Mouse (Mus musculus): ENCODE results near the gene Bpnt1. TPM values are rescaled to one million over a fixed set of nuclear protein-coding genes. Genes with fewer than 3 reads are reported as not detected.
A peak's percentile ranks its signal among the peaks of the same experiment; 100 is the strongest.

The Bpnt1 gene
- polyA plus RNA-seq, 1 experiment from 2014 or later = 75.9 TPM

GRCm38 (mm10) chr1:185296850-185297249 lies 35.1 kb upstream of the Bpnt1 start:
- Histone ChIP-seq H3K9me3 (replicated peaks; ENCODE audit: control insufficient read depth, low read length) (no peaks in the 10 kb centered on the region), H3K4me2 (ENCODE audit: low read depth, low read length) (no peak overlapping the region), H3K4me3 (replicated peaks; ENCODE audit: low read length) (no peak overlapping the region), H3K4me1 (ENCODE audit: control insufficient read depth, insufficient read depth, low read length) (no peaks in the 10 kb centered on the region), H3K27ac (ENCODE audit: low read length) (no peak overlapping the region), H3K27me3 (ENCODE audit: control insufficient read depth, insufficient read depth, low read length) (no peaks in the 10 kb centered on the region), H3K9ac (ENCODE audit: low read length) (no peak overlapping the region), H3K36me3 (ENCODE audit: control insufficient read depth, insufficient read depth, low read length) (0 out of 2 replicates have a peak, but pooled peaks cover 6% of the 10 kb centered on the region)
- WGBS = 89% methylated on average over 7 of the region's 7 CpGs
- ATAC-seq (ENCODE audit: insufficient read depth, low FRiP score) = no peak

GRCm38 (mm10) chr1:185298496-185298895 lies 33.5 kb upstream of the Bpnt1 start:
- H3K27me3 ChIP-seq (ENCODE audit: control insufficient read depth, insufficient read depth, low read length) = no peaks in the 10 kb centered on the region
- H3K4me3 ChIP-seq (replicated peaks; ENCODE audit: low read length) = no peak overlapping the region
- H3K4me2 ChIP-seq (ENCODE audit: low read depth, low read length) = no peak overlapping the region
- no peaks in the 10 kb centered on the region for H3K4me1 ChIP-seq (ENCODE audit: control insufficient read depth, insufficient read depth, low read length)
- H3K36me3 ChIP-seq (ENCODE audit: control insufficient read depth, insufficient read depth, low read length) = peaks cover 9% of the 10 kb centered on the region
- whole genome bisulfite sequencing = 91% methylated on average over 8 of the region's 8 CpGs
- ATAC-seq (ENCODE audit: insufficient read depth, low FRiP score) = no peak
- no peak overlapping the region for H3K9ac ChIP-seq (ENCODE audit: low read length)
- no peaks in the 10 kb centered on the region for H3K9me3 ChIP-seq (replicated peaks; ENCODE audit: control insufficient read depth, low read length)
- no peak overlapping the region for H3K27ac ChIP-seq (ENCODE audit: low read length)

GRCm38 (mm10) chr1:185302816-185303215 lies 29.1 kb upstream of the Bpnt1 start:
- ATAC-seq (ENCODE audit: insufficient read depth, low FRiP score) = no peak
- H3K4me2 ChIP-seq (ENCODE audit: low read depth, low read length) = no peak overlapping the region
- H3K9me3 ChIP-seq (replicated peaks; ENCODE audit: control insufficient read depth, low read length) = no peaks in the 10 kb centered on the region
- no peak overlapping the region for H3K4me3 ChIP-seq (replicated peaks; ENCODE audit: low read length)
- no peak overlapping the region for H3K27ac ChIP-seq (ENCODE audit: low read length)
- no peak overlapping the region for H3K9ac ChIP-seq (ENCODE audit: low read length)
- no peaks in the 10 kb centered on the region for H3K27me3 ChIP-seq (ENCODE audit: control insufficient read depth, insufficient read depth, low read length)
- peaks cover 21% of the 10 kb centered on the region for H3K36me3 ChIP-seq (ENCODE audit: control insufficient read depth, insufficient read depth, low read length)
- WGBS = 86% methylated on average over 6 of the region's 6 CpGs
- no peaks in the 10 kb centered on the region for H3K4me1 ChIP-seq (ENCODE audit: control insufficient read depth, insufficient read depth, low read length)

GRCm38 (mm10) chr1:185306836-185307235 lies 25.1 kb upstream of the Bpnt1 start:
- H3K36me3 ChIP-seq (ENCODE audit: control insufficient read depth, insufficient read depth, low read length) = peaks cover 21% of the 10 kb centered on the region
- H3K9ac ChIP-seq (ENCODE audit: low read length) = no peak overlapping the region
- H3K4me1 ChIP-seq (ENCODE audit: control insufficient read depth, insufficient read depth, low read length) = no peaks in the 10 kb centered on the region
- H3K27ac ChIP-seq (ENCODE audit: low read length) = no peak overlapping the region
- no peak overlapping the region for H3K4me3 ChIP-seq (replicated peaks; ENCODE audit: low read length)
- H3K9me3 ChIP-seq (replicated peaks; ENCODE audit: control insufficient read depth, low read length) = no peaks in the 10 kb centered on the region
- H3K27me3 ChIP-seq (ENCODE audit: control insufficient read depth, insufficient read depth, low read length) = no peaks in the 10 kb centered on the region
- ATAC-seq (ENCODE audit: insufficient read depth, low FRiP score) = no peak
- WGBS = 96% methylated on average over 12 of the region's 12 CpGs
- no peak overlapping the region for H3K4me2 ChIP-seq (ENCODE audit: low read depth, low read length)

- H3K27ac ChIP-seq (ENCODE audit: low read length) = no peak overlapping the region
- no peaks in the 10 kb centered on the region for H3K27me3 ChIP-seq (ENCODE audit: control insufficient read depth, insufficient read depth, low read length)
- no peak overlapping the region for H3K9ac ChIP-seq (ENCODE audit: low read length)
- H3K9me3 ChIP-seq (replicated peaks; ENCODE audit: control insufficient read depth, low read length) = no peaks in the 10 kb centered on the region
- no peak overlapping the region for H3K4me2 ChIP-seq (ENCODE audit: low read depth, low read length)
- no peak for ATAC-seq (ENCODE audit: insufficient read depth, low FRiP score)
- peaks cover 18% of the 10 kb centered on the region for H3K36me3 ChIP-seq (ENCODE audit: control insufficient read depth, insufficient read depth, low read length)
- H3K4me3 ChIP-seq (replicated peaks; ENCODE audit: low read length) = no peak overlapping the region
- H3K4me1 ChIP-seq (ENCODE audit: control insufficient read depth, insufficient read depth, low read length) = no peaks in the 10 kb centered on the region
- 89% methylated on average over 7 of the region's 7 CpGs for WGBS
Observed at GRCm38 (mm10) chr1:185307645-185308044, 24.3 kb upstream of the Bpnt1 start.

- Histone ChIP-seq H3K4me2 (ENCODE audit: low read depth, low read length) (no peak overlapping the region), H3K36me3 (ENCODE audit: control insufficient read depth, insufficient read depth, low read length) (peaks cover 18% of the 10 kb centered on the region), H3K27me3 (ENCODE audit: control insufficient read depth, insufficient read depth, low read length) (no peaks in the 10 kb centered on the region), H3K9ac (ENCODE audit: low read length) (no peak overlapping the region), H3K4me1 (ENCODE audit: control insufficient read depth, insufficient read depth, low read length) (no peaks in the 10 kb centered on the region), H3K4me3 (replicated peaks; ENCODE audit: low read length) (no peak overlapping the region), H3K9me3 (replicated peaks; ENCODE audit: control insufficient read depth, low read length) (no peaks in the 10 kb centered on the region), H3K27ac (ENCODE audit: low read length) (peak overlapping the region; percentile 67; the same call in 1 of the 2 replicates)
- 82% methylated on average over 2 of the region's 2 CpGs for WGBS
- ATAC-seq (ENCODE audit: insufficient read depth, low FRiP score) = no peak
Observed at GRCm38 (mm10) chr1:185308334-185308733, 23.6 kb upstream of the Bpnt1 start.

- H3K4me3 ChIP-seq (replicated peaks; ENCODE audit: low read length) = no peak overlapping the region
- H3K27me3 ChIP-seq (ENCODE audit: control insufficient read depth, insufficient read depth, low read length) = no peaks in the 10 kb centered on the region
- ATAC-seq (ENCODE audit: insufficient read depth, low FRiP score) = peak; percentile 89
- no peaks in the 10 kb centered on the region for H3K4me1 ChIP-seq (ENCODE audit: control insufficient read depth, insufficient read depth, low read length)
- peaks cover 21% of the 10 kb centered on the region for H3K36me3 ChIP-seq (ENCODE audit: control insufficient read depth, insufficient read depth, low read length)
- 51% methylated on average over 4 of the region's 4 CpGs for WGBS
- H3K4me2 ChIP-seq (ENCODE audit: low read depth, low read length) = no peak overlapping the region
- no peak overlapping the region for H3K9ac ChIP-seq (ENCODE audit: low read length)
- no peaks in the 10 kb centered on the region for H3K9me3 ChIP-seq (replicated peaks; ENCODE audit: control insufficient read depth, low read length)
- H3K27ac ChIP-seq (ENCODE audit: low read length) = peak overlapping the region; percentile 67
Observed at GRCm38 (mm10) chr1:185308908-185309307, 23.0 kb upstream of the Bpnt1 start.

- no peaks in the 10 kb centered on the region for H3K27me3 ChIP-seq (ENCODE audit: control insufficient read depth, insufficient read depth, low read length)
- no peak overlapping the region for H3K9ac ChIP-seq (ENCODE audit: low read length)
- H3K4me2 ChIP-seq (ENCODE audit: low read depth, low read length) = no peak overlapping the region
- H3K4me3 ChIP-seq (replicated peaks; ENCODE audit: low read length) = no peak overlapping the region
- H3K4me1 ChIP-seq (ENCODE audit: control insufficient read depth, insufficient read depth, low read length) = no peaks in the 10 kb centered on the region
- peak overlapping the region; percentile 66; the same call in 1 of the 2 replicates for H3K27ac ChIP-seq (ENCODE audit: low read length)
- peak; percentile 63 for ATAC-seq (ENCODE audit: insufficient read depth, low FRiP score)
- H3K36me3 ChIP-seq (ENCODE audit: control insufficient read depth, insufficient read depth, low read length) = peaks cover 23% of the 10 kb centered on the region
- 76% methylated on average over 9 of the region's 9 CpGs for WGBS
- H3K9me3 ChIP-seq (replicated peaks; ENCODE audit: control insufficient read depth, low read length) = no peaks in the 10 kb centered on the region
Observed at GRCm38 (mm10) chr1:185311949-185312348, 20.0 kb upstream of the Bpnt1 start.

GRCm38 (mm10) chr1:185314546-185314945 lies 17.4 kb upstream of the Bpnt1 start:
- H3K27me3 ChIP-seq (ENCODE audit: control insufficient read depth, insufficient read depth, low read length) = no peaks in the 10 kb centered on the region
- H3K36me3 ChIP-seq (ENCODE audit: control insufficient read depth, insufficient read depth, low read length) = peaks cover 22% of the 10 kb centered on the region
- H3K9me3 ChIP-seq (replicated peaks; ENCODE audit: control insufficient read depth, low read length) = no peaks in the 10 kb centered on the region
- 90% methylated on average over 4 of the region's 4 CpGs for WGBS
- ATAC-seq (ENCODE audit: insufficient read depth, low FRiP score) = no peak
- no peaks in the 10 kb centered on the region for H3K4me1 ChIP-seq (ENCODE audit: control insufficient read depth, insufficient read depth, low read length)
- no peak overlapping the region for H3K27ac ChIP-seq (ENCODE audit: low read length)
- no peak overlapping the region for H3K9ac ChIP-seq (ENCODE audit: low read length)
- H3K4me2 ChIP-seq (ENCODE audit: low read depth, low read length) = no peak overlapping the region
- no peak overlapping the region for H3K4me3 ChIP-seq (replicated peaks; ENCODE audit: low read length)

Measured in stomach, embryonic 16.5 days (tissue).